ENCODE assay signal across 23 mouse cellular contexts in the genomic region with DNA sequence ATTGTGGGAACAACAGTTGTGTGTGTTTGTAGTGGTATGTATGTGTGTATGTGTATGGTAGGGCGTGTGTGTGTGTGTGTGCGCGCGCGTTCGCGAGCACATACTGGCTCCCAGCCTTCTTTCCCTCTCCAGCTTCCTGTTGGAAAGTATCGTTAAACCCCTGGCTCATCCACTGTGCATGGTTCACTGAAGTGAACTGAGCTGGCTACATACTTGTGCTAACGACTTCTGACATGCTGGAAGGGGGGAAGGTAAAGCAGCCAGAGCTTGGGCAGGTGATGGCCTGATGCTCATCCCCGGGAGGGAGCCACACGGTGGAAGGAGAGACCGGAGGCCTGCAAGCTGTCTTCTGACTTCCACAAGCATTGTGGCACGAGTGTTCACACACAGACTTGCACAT. TPM values are rescaled to one million over a fixed set of nuclear protein-coding genes. Genes with fewer than 3 reads are reported as not detected.
"Had no signal": no experiment of that assay in that cellular context is flagged by ENCODE, and none has a peak within 500 bp of the region (broad histone marks: within the 10 kb centered on the region; RNA-seq: fewer than 3 reads in every experiment).

No protein-coding gene starts in this region.

- H3K36me3 ChIP-seq: kidney, embryonic 15.5 days; liver, embryonic 12.5 days; liver, embryonic 15.5 days; lung, embryonic 15.5 days; midbrain, embryonic 13.5 days had no signal

- H3K9ac ChIP-seq: kidney, embryonic 15.5 days; liver, embryonic 12.5 days; liver, embryonic 15.5 days; lung, embryonic 15.5 days; midbrain, embryonic 13.5 days had no signal

- H3K27ac ChIP-seq: kidney, embryonic 15.5 days; left cerebral cortex, adult 2 months; liver, embryonic 12.5 days; liver, embryonic 15.5 days; lung, embryonic 15.5 days; midbrain, embryonic 10.5 days; midbrain, embryonic 13.5 days; stomach, postnatal 0 days had no signal

- H3K4me2 ChIP-seq: kidney, embryonic 15.5 days; liver, embryonic 12.5 days; liver, embryonic 15.5 days; lung, embryonic 15.5 days; midbrain, embryonic 13.5 days had no signal

- DNase-seq: kidney, adult 11 months; kidney, adult 8-10 months; kidney, postnatal 10 days; kidney, postnatal 36 days; layer of hippocampus, postnatal 36 days; lung, adult 18-20 months; lung, postnatal 10 days; lung, postnatal 36 days; right cerebral cortex, postnatal 4 days; thymus, adult 2 months; thymus, postnatal 14 days; thymus, postnatal 4 days had no signal

- ATAC-seq: liver, embryonic 12.5 days; midbrain, embryonic 13.5 days; midbrain, embryonic 16.5 days had no signal

- H3K4me3 ChIP-seq: kidney, embryonic 15.5 days; left cerebral cortex, adult 2 months; liver, embryonic 12.5 days; liver, embryonic 15.5 days; lung, embryonic 15.5 days; midbrain, embryonic 10.5 days; midbrain, embryonic 13.5 days; myocyte had no signal

- H3K9me3 ChIP-seq: kidney, embryonic 15.5 days; liver, embryonic 12.5 days; liver, embryonic 15.5 days; lung, embryonic 15.5 days; megakaryocyte, embryonic 14.5 days; midbrain, embryonic 10.5 days; midbrain, embryonic 13.5 days had no signal

- H3K27me3 ChIP-seq: kidney, embryonic 15.5 days; liver, embryonic 15.5 days; lung, embryonic 15.5 days; midbrain, embryonic 13.5 days had no signal

RNA-seq across cellular contexts. Expression of a gene that starts 40.9 kb away (rescaled TPM):
- polyA plus RNA-seq: myocyte had no signal
